Mouse (Mus musculus): Measurements from ENCODE around the gene Klc2.

The Klc2 gene

GRCm38 (mm10) chr19:5072389-5073019 lies 45.9 kb downstream of the Klc2 start:
- DNase-seq (ENCODE audit: low spot score): no peak

DNA sequence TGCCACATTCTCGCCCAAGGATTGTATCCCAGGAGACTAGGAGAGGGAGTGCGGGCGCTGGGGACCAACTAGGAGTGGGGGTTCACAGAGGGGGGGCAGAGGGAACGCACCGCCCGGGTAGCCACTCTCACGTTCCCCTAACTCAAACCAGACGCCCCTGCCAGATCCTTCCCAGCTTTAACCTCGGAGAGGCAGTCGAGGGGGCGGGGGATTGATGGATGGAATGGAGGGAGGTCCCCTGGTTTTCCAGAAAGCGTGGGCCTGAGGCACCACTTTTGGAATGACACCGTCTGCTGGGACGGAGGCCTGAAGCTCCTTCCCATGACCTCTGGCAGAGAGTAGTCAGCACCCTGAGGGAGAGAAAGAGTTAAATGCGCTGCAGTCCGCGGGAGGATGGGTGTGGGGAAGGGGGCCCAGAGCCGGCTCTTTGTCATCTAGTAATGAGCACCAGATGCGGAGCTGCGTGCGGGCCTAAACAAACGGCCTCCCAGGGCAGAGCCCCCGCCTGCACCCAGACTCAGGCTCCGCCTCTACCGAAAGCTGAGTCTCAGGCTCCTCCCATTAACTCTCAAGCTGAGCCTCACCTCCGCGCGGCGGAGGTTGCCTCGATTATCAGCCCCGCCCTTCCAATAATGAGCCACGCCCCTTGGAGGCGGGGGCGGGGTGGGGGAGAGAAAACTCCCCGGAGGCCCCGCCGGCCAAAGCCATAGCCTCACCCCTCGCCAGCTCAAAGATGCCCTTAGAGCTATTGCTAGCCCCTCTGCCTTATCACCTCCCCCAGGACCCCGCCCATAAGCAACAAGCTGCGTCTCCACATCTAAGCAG lies 46.6 kb downstream of the Klc2 start:
- peak; percentile 85 for DNase-seq (ENCODE audit: low spot score)

GRCm38 (mm10) chr19:5071077-5071476 lies 47.3 kb downstream of the Klc2 start:
- DNase-seq (ENCODE audit: low spot score): no peak

GRCm38 (mm10) chr19:5069978-5070377 lies 48.4 kb downstream of the Klc2 start:
- no peak for DNase-seq (ENCODE audit: low spot score)

GRCm38 (mm10) chr19:5069486-5069885 lies 48.9 kb downstream of the Klc2 start:
- no peak for DNase-seq (ENCODE audit: low spot score)

- peak; percentile 69 for DNase-seq (ENCODE audit: low spot score)
Observed at GRCm38 (mm10) chr19:5068570-5069234, 49.7 kb downstream of the Klc2 start.

GRCm38 (mm10) chr19:5067867-5068569 lies 50.3 kb downstream of the Klc2 start, which contains the start of gene Cd248:
Cd248 (plus strand) TSS chr19:5068078.
- peak; percentile 86 for DNase-seq (ENCODE audit: low spot score)

DNA sequence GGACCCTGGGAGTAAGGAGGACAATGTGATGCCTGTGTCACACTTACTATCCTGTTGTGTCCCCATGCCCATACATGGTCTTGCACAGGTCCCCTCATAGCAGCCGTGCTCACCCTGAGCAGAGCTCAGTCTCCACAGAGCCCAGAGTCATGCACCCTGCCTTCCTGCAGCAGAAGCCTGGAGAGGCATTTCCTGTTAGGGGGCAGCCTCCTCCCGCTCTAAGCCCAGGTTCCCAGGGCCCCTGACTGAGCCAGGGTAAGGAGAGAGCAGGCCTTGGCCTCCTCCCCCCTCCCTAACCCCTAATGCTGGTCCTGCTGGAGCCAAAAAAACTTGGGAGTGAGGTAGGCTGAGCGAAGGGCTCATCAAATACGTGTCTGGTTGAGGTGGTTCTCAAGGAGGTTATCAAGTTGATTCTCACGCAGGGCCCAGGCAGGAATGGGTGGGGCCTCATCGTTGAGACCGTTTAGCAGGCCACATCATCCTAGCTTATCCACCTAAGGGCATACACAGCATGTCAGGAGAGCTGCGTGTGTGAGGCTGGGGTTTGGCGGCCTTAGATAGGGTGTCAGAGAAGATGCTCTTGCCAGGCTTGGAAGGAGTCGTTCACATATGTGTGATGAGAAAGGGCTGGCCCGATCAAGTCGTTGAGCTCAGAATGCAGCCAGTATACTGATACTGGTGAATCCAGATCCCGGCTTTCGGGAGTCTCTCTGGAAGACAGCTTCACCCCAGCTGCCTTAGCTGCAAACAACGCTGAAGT lies 51.1 kb downstream of the Klc2 start:
- DNase-seq (ENCODE audit: low spot score): peak; percentile 46

DNA sequence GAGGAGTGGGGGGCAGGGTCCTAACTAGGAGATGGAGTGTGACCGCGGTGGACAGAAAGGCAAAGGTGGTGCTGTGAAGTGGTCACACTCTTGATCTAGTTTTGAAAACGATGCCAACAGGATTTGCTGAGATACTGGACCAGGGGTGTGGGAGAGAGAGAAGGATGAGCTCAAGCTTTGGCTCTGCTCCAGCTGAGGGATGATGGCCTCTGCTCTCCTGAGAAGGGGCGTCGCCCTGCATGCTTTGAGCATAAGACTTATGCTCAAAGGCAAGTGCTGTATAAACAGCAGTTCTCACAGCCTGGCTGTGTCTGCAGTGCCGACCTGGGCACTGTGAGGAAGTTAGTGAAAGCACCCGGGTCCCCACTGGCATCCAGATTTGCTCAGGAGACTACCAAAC lies 53.3 kb downstream of the Klc2 start:
- DNase-seq (ENCODE audit: low spot score): peak; percentile 67

DNA sequence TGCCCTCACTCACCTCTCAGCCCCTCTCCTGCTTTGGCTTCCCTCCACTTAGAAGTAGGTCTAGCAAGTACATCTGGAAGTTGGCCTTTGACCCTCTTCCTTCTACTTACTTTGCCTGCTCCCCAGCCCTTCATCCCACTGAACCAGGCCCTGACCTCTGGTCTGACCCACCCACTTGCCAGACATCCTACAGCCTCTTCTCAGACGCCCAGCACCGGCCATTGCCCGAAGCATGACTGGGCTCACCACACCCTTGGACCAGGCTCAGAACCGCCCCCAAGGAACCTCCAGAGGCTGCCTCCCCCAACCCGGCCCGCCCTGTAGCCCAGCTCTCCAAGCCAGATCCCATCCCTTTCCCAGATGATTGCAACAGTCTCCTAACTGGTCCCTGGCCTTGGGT lies 55.9 kb downstream of the Klc2 start:
- DNase-seq (ENCODE audit: low spot score): peak; percentile 67

DNA sequence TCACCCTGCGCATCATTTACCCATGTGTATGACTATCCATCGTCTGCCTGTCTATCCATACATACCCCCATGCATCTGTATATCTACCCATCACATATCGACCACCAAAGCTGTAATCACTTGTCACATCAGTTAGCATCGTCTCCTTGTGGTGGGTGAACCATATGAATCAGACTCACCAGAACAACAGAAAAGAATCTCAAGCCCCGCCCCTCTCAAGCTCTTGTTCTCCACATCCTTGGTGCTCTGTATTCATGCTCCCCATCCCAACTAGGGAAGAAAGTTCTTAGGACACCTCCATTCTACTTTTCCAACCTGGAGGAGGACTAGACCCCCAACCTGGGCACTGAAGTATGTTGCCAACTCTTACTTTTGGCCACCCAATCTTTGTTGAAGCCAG lies 56.3 kb downstream of the Klc2 start:
- no peak for DNase-seq (ENCODE audit: low spot score)

GRCm38 (mm10) chr19:5060365-5061330 lies 57.7 kb downstream of the Klc2 start:
- DNase-seq (ENCODE audit: low spot score): peak; percentile 63

DNA sequence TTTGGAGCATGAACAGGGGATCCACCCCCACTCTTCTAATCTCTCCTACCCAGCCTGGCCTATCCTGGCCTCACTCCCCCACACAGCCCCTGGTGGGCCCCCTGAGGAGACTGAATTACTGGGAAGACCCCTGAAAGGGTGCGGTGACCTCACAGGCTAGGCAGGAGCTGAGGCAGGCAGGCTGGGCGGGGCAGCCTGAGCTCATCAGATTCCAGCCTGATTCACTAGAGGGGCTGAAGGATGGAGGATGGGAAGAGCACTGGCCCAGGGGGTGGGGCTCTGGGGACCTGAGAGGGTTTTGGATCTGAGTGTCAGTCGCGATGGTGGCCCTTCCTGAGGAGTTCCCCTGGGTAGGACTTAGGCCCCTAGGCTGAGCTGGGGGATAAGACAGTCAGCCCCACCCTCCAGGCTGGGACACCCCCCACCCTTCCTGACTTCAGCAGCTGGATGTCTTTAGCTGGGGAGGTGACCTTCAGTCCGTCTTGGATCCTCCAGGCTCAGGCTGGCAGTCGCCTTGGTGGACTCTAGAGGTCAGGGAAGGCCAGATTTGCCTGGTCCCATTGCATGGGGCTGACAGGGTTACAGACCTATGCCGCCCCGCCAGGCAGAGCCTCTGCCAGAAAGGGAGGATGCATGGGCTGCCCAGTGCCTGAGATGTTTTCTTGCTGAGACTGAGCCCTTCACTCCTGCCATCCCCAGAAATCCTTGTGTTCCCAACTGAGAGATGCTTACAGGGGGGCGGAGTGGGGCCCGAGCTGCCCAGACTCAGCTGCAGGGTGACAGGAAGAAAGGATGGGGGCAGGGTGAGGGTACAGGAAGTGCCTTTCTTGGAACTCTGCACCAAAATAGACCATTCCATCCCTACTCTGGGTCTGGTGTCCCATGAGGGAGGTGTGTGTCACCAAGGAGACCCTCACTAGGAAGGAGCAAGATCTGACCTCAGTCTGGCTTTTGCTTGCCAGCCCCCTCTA lies 59.3 kb downstream of the Klc2 start:
- DNase-seq (ENCODE audit: low spot score): peak; percentile 57

GRCm38 (mm10) chr19:5057876-5058775 lies 60.2 kb downstream of the Klc2 start:
- DNase-seq (ENCODE audit: low spot score): no peak

Measured in testis, postnatal 10 days (tissue).